Mouse (Mus musculus): ENCODE data around the gene H2-DMb2.

DNA sequence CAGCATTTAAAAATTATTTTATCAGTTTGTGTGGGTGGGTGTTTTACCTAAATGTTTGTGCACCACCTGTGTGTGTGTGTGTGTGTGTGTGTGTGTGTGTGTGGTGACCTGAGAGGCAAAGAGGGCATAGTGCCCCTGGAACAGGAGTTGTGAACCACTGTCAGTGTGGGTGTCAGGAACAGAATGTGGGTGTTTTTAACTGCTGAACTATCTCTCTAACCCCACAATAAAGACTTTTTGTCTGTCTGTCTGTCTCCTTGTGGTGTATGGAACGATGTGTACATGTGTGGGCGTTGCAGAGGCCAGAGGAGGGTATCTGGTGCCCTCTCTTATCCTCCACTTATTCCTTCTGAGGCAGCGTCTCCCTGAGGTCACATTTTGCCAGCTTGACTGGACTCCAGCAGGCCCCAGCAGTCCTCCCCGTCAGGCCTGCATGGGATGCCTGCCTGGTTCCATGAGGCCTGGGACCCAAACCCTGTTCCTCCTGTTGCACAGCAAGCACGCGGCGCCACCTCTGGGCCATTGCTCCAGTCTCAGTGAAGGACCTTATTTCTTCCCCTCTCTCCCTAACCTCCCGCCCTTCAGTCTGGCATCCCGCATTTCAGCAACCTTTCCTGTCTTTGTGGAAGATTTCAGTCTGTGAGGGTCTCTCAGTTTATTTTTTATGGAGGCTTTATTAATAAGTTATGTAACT lies 21.2 kb downstream of the H2-DMb2 start:
- TF ChIP-seq POLR2A (IDR thresholded peaks at IDR 0.05; ENCODE audit: insufficient read depth, low read length) (no peak), CTCF (IDR thresholded peaks at IDR 0.05; ENCODE audit: low read depth, low read length) (peak; percentile 65), EP300 (IDR thresholded peaks at IDR 0.05; ENCODE audit: insufficient read depth, low read depth, low read length) (no peak)

All from ES-Bruce4 (cell line).